Mouse (Mus musculus): ENCODE measurements around the gene Sh3pxd2a.

Gene Sh3pxd2a

GRCm38 (mm10) chr19:47455001-47455755 is 9.0 kb downstream of the Sh3pxd2a start:
- no peak for DNase-seq

GRCm38 (mm10) chr19:47454167-47455000 is 9.8 kb downstream of the Sh3pxd2a start:
- DNase-seq, result no peak

GRCm38 (mm10) chr19:47453352-47453751 is 10.8 kb downstream of the Sh3pxd2a start:
- DNase-seq, result no peak

DNA sequence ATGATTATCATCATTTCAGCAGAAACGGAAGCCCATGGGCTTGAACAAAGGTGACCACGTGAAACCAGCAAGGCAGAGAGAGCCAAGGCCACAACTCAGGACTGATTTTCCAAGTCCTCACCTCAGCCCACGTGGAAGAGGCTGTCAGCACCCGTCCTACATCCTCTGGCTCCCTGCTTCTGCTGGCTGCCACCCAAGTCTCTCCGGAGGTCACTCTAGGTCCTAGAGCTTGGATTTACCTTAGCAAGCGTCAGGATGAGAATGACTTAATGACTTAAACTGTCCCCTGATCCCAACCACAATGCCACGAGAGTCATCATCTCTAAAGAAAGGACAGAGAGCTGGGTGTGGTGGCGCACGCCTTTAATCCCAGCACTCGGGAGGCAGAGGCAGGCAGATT is 11.5 kb downstream of the Sh3pxd2a start:
- DNase-seq, result no peak

GRCm38 (mm10) chr19:47452211-47452610 is 12.0 kb downstream of the Sh3pxd2a start:
- no peak for DNase-seq

- no peak for DNase-seq
Measured at GRCm38 (mm10) chr19:47451476-47452113, 12.6 kb downstream of the Sh3pxd2a start.

DNA sequence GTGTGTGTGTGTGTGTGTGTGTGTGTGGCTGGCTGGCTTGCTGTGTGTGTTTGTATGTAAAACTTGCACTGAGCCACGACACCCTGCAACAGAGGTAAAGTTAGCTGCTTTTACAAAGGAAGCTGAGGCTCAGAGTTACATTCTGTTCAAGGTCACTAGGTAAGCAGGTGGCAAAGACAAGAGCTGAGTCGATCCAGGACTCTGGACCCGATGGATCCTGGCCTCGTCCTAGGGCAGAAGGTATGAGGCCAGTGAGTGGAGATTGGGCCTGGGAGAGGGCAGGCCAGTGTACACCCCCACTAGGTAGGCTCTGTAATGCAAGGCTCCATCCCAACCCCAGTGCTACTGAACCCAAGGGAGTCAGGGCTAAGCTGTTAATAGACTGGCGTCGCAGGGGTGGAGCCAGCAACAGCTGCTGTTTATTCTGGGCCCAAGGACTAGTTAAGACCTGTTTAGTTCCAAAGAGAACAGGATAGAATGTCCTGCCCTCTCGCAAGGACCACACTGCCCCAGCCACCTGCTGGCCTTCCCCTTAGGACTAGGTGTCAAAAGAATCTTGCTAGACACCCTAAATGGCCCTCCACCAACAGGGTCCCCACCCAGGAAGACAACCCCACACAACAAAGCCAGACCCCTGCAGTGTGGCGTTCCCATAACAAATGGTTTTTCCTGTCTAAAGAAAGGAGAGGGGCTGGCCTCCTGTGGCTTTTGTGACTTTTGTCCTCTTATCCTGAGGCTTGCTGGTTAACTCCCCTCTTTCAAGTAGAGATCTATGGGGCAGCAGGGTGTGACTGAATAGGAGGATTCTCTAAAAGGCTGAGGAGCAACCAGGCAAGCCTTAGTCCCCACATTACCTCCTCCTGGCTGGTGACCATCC is 13.7 kb downstream of the Sh3pxd2a start:
- no peak for DNase-seq

GRCm38 (mm10) chr19:47449513-47450227 is 14.5 kb downstream of the Sh3pxd2a start:
- DNase-seq, result no peak

- DNase-seq, result no peak
Measured at GRCm38 (mm10) chr19:47448618-47449151, 15.5 kb downstream of the Sh3pxd2a start.

- DNase-seq, result no peak
Measured at GRCm38 (mm10) chr19:47446841-47447365, 17.3 kb downstream of the Sh3pxd2a start.

GRCm38 (mm10) chr19:47446130-47446529 is 18.1 kb downstream of the Sh3pxd2a start:
- no peak for DNase-seq

- DNase-seq, result no peak
Measured at GRCm38 (mm10) chr19:47445726-47446125, 18.5 kb downstream of the Sh3pxd2a start.

DNA sequence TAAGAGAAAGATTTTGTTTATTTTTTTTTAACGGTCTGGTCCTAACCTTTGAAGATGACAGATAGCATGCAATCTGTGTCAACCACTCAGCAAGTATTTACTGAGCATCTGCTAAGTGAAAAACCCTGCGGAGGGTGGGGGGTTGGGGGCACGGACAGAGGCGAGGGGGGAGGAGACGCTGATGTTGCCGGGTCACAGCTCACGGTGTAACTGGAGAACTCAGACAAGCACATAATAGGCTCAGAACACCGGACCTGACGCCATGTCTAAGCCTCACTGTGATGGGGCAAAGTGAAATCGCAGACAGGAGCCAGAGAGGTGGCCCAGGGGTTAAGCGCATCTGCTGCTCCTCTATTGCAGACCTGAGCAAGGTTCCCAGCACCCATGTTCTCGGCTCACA is 19.7 kb downstream of the Sh3pxd2a start:
- no peak for DNase-seq

GRCm38 (mm10) chr19:47442294-47442627 is 21.9 kb downstream of the Sh3pxd2a start:
- DNase-seq, result no peak

- no peak for DNase-seq
Measured at GRCm38 (mm10) chr19:47441541-47442293, 22.5 kb downstream of the Sh3pxd2a start.

DNA sequence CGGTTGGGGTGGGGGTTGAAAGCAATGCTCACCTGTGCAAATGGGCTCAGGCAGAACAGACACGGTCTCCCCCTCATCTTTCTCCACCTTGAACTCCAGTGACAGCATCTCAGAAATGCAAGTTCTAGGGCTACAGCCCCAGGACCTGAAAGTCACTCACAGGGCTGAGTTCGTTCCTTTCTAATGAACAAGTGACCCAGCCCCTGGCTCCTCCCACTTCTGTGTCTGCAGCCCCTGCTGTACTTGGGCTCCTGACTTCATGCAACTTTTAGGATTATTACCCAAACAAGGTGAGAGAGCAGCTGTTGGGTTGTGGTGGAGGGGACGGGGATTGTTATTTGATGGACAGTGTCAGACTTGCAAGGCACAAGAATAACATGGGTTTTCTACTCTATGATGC is 23.2 kb downstream of the Sh3pxd2a start:
- DNase-seq, result no peak

- DNase-seq, result no peak
Measured at GRCm38 (mm10) chr19:47440435-47440803, 23.8 kb downstream of the Sh3pxd2a start.

- no peak for DNase-seq
Measured at GRCm38 (mm10) chr19:47439726-47440434, 24.3 kb downstream of the Sh3pxd2a start.

DNA sequence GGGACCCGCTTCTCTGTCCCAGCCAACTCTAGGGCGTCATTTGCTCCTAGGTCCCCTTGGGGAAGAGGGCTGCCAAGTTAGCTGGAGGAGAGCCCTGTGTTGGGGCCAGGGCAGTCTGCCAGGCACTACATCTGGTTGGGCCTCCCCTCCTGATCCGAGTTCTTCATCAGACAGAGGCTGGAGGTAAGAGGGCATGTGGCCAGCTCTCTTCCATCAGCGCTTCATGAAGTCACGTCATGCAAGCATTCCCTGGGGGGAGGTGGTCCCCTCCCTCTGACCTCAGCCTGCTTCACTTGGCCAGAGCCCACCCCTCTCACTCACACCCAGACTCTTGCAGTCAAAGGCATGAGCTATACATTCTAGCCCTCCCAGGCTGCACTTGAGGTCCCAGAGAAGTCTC is 25.8 kb downstream of the Sh3pxd2a start:
- no peak for DNase-seq

DNA sequence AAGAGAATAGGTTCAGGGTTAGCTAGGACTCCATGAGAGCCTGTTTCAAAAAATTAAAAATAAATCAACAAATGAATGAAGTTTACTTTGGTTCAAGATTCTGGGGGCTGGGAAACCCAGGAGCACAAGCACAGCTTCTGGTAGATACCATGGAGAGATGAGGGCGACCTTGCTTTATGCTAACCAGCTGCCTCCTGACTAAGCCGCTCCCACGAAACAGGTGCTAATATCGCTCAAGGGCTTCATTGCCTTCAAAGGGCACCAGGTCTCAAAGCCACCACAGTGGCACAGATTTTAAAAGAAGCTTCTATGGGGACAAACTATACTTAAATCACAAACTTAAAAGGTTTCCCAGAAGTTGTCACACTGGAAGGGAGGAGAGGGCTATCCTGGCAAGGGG is 27.2 kb downstream of the Sh3pxd2a start:
- no peak for DNase-seq
